Mouse (Mus musculus): Measurements from ENCODE around the gene Olfr787. TPM values are rescaled to one million over a fixed set of nuclear protein-coding genes. Genes with fewer than 3 reads are reported as not detected.

Olfr787 gene
- total and polyA plus RNA-seq, 2 experiments from 2014 or later = not detected

- no peak for DNase-seq
- ATAC-seq = no peak
- Histone ChIP-seq H3K36me3 (ENCODE audit: insufficient read depth) (no peaks in the 10 kb centered on the region), H3K4me2 (ENCODE audit: low read depth) (no peak within 1 kb of the TSS), H3K4me3 (ENCODE audit: low read depth, low read length) (no peak within 1 kb of the TSS), H3K4me1 (ENCODE audit: insufficient read depth) (no peaks in the 10 kb centered on the region), H3K9me3 (ENCODE audit: low read length) (no peaks in the 10 kb centered on the region), H3K9ac (no peak within 1 kb of the TSS), H3K27ac (ENCODE audit: low read depth, low read length) (no peak within 1 kb of the TSS), H3K27me3 (ENCODE audit: insufficient read depth, low read length) (no peaks in the 10 kb centered on the region)
- no peak for TF ChIP-seq CTCF (IDR thresholded peaks at IDR 0.05; ENCODE audit: low read depth)
These were observed 36.5 kb downstream of the Olfr787 start, which contains the start of gene Olfr790 for GRCm38 (mm10) chr10:129498192-129498591. Gene Olfr790, plus strand, starts transcription at chr10:129498492.

Other genes starting within 250 kb of the Olfr787 start
- gene Olfr774, start 225.7 kb upstream of the Olfr787 start, total RNA-seq (2014; rRNA removed) = not detected in 2 replicates
- not detected in 2 replicates for gene Olfr774, start 225.7 kb upstream of the Olfr787 start, polyA plus RNA-seq (2015; fragmentation: Nextera tagmentation; extraction: Ambion mirVana)
- not detected in 2 replicates for gene Olfr775, start 213.4 kb upstream of the Olfr787 start, total RNA-seq (2014; rRNA removed)
- gene Olfr775, start 213.4 kb upstream of the Olfr787 start, polyA plus RNA-seq (2015; fragmentation: Nextera tagmentation; extraction: Ambion mirVana) = not detected in 2 replicates
- not detected in 2 replicates for gene Olfr776, start 202.7 kb upstream of the Olfr787 start, total RNA-seq (2014; rRNA removed)
- not detected in 2 replicates for gene Olfr776, start 202.7 kb upstream of the Olfr787 start, polyA plus RNA-seq (2015; fragmentation: Nextera tagmentation; extraction: Ambion mirVana)
- not detected in 2 replicates for gene Olfr777, start 190.4 kb upstream of the Olfr787 start, total RNA-seq (2014; rRNA removed)
- not detected in 2 replicates for gene Olfr777, start 190.4 kb upstream of the Olfr787 start, polyA plus RNA-seq (2015; fragmentation: Nextera tagmentation; extraction: Ambion mirVana)
- not detected in 2 replicates for gene Olfr780, start 143.7 kb upstream of the Olfr787 start, total RNA-seq (2014; rRNA removed)
- gene Olfr780, start 143.7 kb upstream of the Olfr787 start, polyA plus RNA-seq (2015; fragmentation: Nextera tagmentation; extraction: Ambion mirVana) = not detected in 2 replicates
- not detected in 2 replicates for gene Olfr781, start 133.0 kb upstream of the Olfr787 start, total RNA-seq (2014; rRNA removed)
- not detected in 2 replicates for gene Olfr781, start 133.0 kb upstream of the Olfr787 start, polyA plus RNA-seq (2015; fragmentation: Nextera tagmentation; extraction: Ambion mirVana)
- not detected in 2 replicates for gene Olfr782, start 113.0 kb upstream of the Olfr787 start, total RNA-seq (2014; rRNA removed)
- not detected in 2 replicates for gene Olfr782, start 113.0 kb upstream of the Olfr787 start, polyA plus RNA-seq (2015; fragmentation: Nextera tagmentation; extraction: Ambion mirVana)
- gene Olfr784, start 77.8 kb upstream of the Olfr787 start, total RNA-seq (2014; rRNA removed) = 0.43 and 0.46 TPM in 2 replicates
- 0.05 and 0.06 TPM in 2 replicates for gene Olfr784, start 77.8 kb upstream of the Olfr787 start, polyA plus RNA-seq (2015; fragmentation: Nextera tagmentation; extraction: Ambion mirVana)
- not detected in 2 replicates for gene Olfr785, start 56.4 kb upstream of the Olfr787 start, total RNA-seq (2014; rRNA removed)
- not detected in 2 replicates for gene Olfr785, start 56.4 kb upstream of the Olfr787 start, polyA plus RNA-seq (2015; fragmentation: Nextera tagmentation; extraction: Ambion mirVana)
- not detected in 2 replicates for gene Olfr786, start 34.6 kb upstream of the Olfr787 start, total RNA-seq (2014; rRNA removed)
- gene Olfr786, start 34.6 kb upstream of the Olfr787 start, polyA plus RNA-seq (2015; fragmentation: Nextera tagmentation; extraction: Ambion mirVana) = not detected in 2 replicates
- gene Olfr788, start 9.1 kb downstream of the Olfr787 start, total RNA-seq (2014; rRNA removed) = not detected in 2 replicates
- gene Olfr788, start 9.1 kb downstream of the Olfr787 start, polyA plus RNA-seq (2015; fragmentation: Nextera tagmentation; extraction: Ambion mirVana) = not detected in 2 replicates
- gene Olfr789, start 22.9 kb downstream of the Olfr787 start, total RNA-seq (2014; rRNA removed) = not detected in 2 replicates
- gene Olfr789, start 22.9 kb downstream of the Olfr787 start, polyA plus RNA-seq (2015; fragmentation: Nextera tagmentation; extraction: Ambion mirVana) = not detected in 2 replicates
- not detected in 2 replicates for gene Olfr790, start 36.6 kb downstream of the Olfr787 start, total RNA-seq (2014; rRNA removed)
- gene Olfr790, start 36.6 kb downstream of the Olfr787 start, polyA plus RNA-seq (2015; fragmentation: Nextera tagmentation; extraction: Ambion mirVana) = not detected in 2 replicates
- not detected in 2 replicates for gene Olfr791, start 59.9 kb downstream of the Olfr787 start, total RNA-seq (2014; rRNA removed)
- gene Olfr791, start 59.9 kb downstream of the Olfr787 start, polyA plus RNA-seq (2015; fragmentation: Nextera tagmentation; extraction: Ambion mirVana) = not detected in 2 replicates
- gene Olfr792, start 77.3 kb downstream of the Olfr787 start, total RNA-seq (2014; rRNA removed) = not detected in 2 replicates
- gene Olfr792, start 77.3 kb downstream of the Olfr787 start, polyA plus RNA-seq (2015; fragmentation: Nextera tagmentation; extraction: Ambion mirVana) = not detected in 2 replicates
- 0.15 TPM in 1 of 2 replicates, not detected in the other for gene Olfr794, start 105.8 kb downstream of the Olfr787 start, total RNA-seq (2014; rRNA removed)
- gene Olfr794, start 105.8 kb downstream of the Olfr787 start, polyA plus RNA-seq (2015; fragmentation: Nextera tagmentation; extraction: Ambion mirVana) = not detected in 2 replicates
- not detected in 2 replicates for gene Olfr796, start 150.7 kb downstream of the Olfr787 start, total RNA-seq (2014; rRNA removed)
- not detected in 2 replicates for gene Olfr796, start 150.7 kb downstream of the Olfr787 start, polyA plus RNA-seq (2015; fragmentation: Nextera tagmentation; extraction: Ambion mirVana)
- gene Olfr798, start 166.1 kb downstream of the Olfr787 start, total RNA-seq (2014; rRNA removed) = not detected in 2 replicates
- not detected in 2 replicates for gene Olfr798, start 166.1 kb downstream of the Olfr787 start, polyA plus RNA-seq (2015; fragmentation: Nextera tagmentation; extraction: Ambion mirVana)
- not detected in 2 replicates for gene Olfr799, start 175.6 kb downstream of the Olfr787 start, total RNA-seq (2014; rRNA removed)
- not detected in 2 replicates for gene Olfr799, start 175.6 kb downstream of the Olfr787 start, polyA plus RNA-seq (2015; fragmentation: Nextera tagmentation; extraction: Ambion mirVana)
- 0.31 TPM in 1 of 2 replicates, not detected in the other for gene Olfr800, start 195.8 kb downstream of the Olfr787 start, total RNA-seq (2014; rRNA removed)
- not detected in 2 replicates for gene Olfr800, start 195.8 kb downstream of the Olfr787 start, polyA plus RNA-seq (2015; fragmentation: Nextera tagmentation; extraction: Ambion mirVana)
- not detected in 2 replicates for gene Olfr801, start 212.0 kb downstream of the Olfr787 start, total RNA-seq (2014; rRNA removed)
- gene Olfr801, start 212.0 kb downstream of the Olfr787 start, polyA plus RNA-seq (2015; fragmentation: Nextera tagmentation; extraction: Ambion mirVana) = not detected in 2 replicates
- not detected in 2 replicates for gene Olfr802, start 226.3 kb downstream of the Olfr787 start, total RNA-seq (2014; rRNA removed)
- gene Olfr802, start 226.3 kb downstream of the Olfr787 start, polyA plus RNA-seq (2015; fragmentation: Nextera tagmentation; extraction: Ambion mirVana) = 0.06 TPM in 1 of 2 replicates, not detected in the other
- gene Olfr803, start 232.4 kb downstream of the Olfr787 start, total RNA-seq (2014; rRNA removed) = not detected in 2 replicates
- gene Olfr803, start 232.4 kb downstream of the Olfr787 start, polyA plus RNA-seq (2015; fragmentation: Nextera tagmentation; extraction: Ambion mirVana) = not detected in 2 replicates
- gene Olfr804, start 241.3 kb downstream of the Olfr787 start, total RNA-seq (2014; rRNA removed) = not detected in 2 replicates
- not detected in 2 replicates for gene Olfr804, start 241.3 kb downstream of the Olfr787 start, polyA plus RNA-seq (2015; fragmentation: Nextera tagmentation; extraction: Ambion mirVana)